Mouse (Mus musculus) mesoderm, embryonic 11.5 days (tissue): ENCODE data around the gene Pax8.
A peak's percentile ranks its signal among the peaks of the same experiment; 100 is the strongest.

Experiments used
- DNase-seq: peaks from one replicate; pipeline ENCODE4 v3.0.0-alpha.2; 2012; ENCODE audit warnings: low read depth, low spot score

Pax8 gene

GRCm38 (mm10) chr2:24475420-24475819 is at the start of gene Pax8:
Gene Pax8, minus strand, starts transcription at chr2:24475599.
- DNase-seq, result no peak

DNA sequence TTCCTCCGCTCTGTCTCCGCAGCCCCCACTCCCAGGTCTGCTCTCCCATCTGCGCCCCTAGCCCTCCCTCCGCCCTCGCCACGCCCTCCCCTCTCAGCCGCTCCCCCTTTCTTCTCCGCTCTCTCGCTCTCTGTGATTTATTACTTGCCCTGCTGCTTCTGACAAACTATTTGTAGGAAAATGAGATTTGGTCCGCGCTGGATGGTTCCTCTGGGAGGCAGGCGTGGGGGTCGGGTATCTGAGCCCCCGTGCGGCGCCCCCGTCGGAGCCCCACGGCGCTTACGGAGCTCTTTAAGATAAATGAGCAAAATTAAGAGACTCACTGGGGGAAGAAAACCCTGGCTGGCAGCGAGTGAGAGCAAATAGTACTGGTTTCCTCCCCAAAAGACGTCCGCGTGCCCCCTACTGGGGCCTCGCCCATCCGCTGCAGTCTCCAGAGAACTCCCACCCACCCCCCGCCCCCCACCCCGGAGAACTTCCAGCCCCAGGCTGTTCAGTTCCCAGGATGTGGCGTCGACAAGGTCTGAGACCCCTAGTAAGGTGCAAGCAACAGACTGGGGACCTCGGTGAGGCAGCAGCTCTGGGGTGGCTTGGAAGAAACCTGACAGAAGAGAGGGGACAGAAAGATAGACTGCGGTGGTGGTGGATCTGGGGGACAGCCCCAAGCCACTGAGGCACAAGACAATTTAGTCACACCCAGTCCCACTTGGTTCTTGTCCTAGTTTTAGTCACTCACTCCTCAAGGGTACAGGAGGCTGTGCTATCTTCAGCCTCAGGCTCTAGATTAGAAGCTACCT is 46.2 kb upstream of the Pax8 start:
- DNase-seq, result peak; percentile 92

DNA sequence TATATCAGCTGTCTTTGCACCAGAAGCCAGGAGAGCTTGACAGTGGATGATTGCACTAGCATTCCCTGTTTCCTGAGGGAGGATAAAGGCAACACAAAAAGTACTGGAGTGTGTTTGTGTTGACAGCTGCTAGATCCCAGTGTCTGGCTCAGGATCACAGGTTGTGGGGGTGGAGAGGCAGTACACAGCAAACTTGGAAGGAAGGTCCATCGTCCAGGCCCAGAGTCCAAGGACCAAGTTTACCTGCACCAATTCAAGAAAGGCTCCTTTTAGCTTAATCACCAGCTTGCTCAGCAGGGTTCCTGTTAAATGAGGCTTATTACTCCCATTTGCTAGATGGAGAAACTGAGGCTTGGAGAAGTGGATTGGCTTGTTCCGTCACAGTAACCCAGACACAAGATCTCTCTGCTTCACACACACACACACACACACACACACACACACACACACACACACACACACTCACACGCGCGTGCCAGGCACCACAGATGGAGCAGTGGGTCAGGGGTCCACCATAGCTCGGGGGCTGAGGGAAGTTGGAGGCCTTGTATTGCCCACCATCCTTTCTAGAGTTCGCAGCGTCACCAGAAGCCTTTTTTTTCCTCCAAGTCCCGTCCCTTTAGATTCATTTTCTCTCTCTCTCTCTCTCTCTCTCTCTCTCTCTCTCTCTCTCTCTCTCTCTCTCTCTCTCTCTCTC is 45.3 kb upstream of the Pax8 start:
- peak; percentile 31 for DNase-seq

- DNase-seq, result no peak
Measured at GRCm38 (mm10) chr2:24516946-24517345, 41.5 kb upstream of the Pax8 start.

DNA sequence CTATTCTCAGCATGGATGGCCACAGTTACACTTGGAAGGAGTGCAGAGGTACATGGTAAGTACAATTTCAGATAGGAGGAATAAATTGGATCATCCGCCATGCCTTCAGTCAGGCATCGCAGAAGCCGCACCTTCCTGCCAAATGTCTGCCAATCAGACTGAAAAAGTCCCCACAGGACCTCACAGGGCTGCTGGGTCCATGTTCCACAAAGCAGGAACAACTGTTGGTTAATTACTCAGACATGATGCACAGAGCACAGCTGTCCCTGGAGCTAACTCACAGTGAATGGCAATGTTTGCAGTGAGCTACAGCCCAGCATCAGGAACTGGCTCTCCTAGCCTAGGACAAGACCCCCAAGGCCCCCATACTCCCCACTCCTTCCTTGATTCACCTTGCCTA is 32.0 kb upstream of the Pax8 start:
- no peak for DNase-seq

DNA sequence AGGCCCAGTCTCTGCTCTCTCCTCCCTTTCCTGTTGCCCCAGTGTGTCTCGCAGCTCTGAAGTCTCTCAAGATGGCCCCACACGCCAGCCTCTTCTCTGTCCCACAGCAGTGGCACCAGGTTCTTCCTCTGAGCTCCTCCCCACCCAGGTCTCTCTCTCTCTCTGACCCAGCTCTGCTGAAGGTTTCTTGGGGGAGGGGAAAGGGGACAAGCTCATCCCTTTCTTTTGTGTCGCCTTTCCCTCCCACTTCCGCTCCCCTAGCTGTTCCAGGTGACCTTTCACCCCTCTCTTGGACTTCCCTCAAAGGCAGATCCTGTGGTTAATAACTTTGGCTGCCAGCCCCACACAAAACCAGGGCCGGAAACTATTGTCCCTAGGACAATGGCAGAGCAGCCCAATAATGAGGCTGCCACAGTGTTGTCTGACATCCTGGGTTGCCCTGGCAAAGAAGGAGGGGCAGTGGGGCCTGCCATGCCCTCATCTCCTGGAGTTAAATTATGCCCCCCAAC is 27.6 kb upstream of the Pax8 start:
- DNase-seq, result peak; percentile 85

GRCm38 (mm10) chr2:24500921-24501320 is 25.5 kb upstream of the Pax8 start:
- no peak for DNase-seq

GRCm38 (mm10) chr2:24490564-24490963 is 15.2 kb upstream of the Pax8 start:
- no peak for DNase-seq

DNA sequence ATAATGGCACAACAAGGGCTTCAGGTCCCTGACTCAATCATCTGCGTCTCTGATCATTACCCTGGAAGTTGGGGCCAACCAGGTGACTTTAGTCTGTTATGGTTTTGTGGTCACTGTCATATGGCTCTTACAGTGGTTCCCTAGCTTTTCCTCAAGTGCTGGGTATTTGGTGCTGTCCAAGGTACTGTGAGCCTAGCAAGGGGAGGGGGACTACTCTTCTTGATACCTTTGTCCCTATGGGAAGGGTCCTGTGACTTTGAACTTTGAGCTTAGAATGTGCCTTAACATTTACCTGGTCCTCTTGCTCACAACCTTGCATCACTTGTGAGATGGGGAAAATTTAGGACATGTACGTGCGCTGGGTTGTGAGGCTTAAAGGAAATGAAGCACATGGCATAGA is 13.3 kb upstream of the Pax8 start:
- DNase-seq, result no peak

DNA sequence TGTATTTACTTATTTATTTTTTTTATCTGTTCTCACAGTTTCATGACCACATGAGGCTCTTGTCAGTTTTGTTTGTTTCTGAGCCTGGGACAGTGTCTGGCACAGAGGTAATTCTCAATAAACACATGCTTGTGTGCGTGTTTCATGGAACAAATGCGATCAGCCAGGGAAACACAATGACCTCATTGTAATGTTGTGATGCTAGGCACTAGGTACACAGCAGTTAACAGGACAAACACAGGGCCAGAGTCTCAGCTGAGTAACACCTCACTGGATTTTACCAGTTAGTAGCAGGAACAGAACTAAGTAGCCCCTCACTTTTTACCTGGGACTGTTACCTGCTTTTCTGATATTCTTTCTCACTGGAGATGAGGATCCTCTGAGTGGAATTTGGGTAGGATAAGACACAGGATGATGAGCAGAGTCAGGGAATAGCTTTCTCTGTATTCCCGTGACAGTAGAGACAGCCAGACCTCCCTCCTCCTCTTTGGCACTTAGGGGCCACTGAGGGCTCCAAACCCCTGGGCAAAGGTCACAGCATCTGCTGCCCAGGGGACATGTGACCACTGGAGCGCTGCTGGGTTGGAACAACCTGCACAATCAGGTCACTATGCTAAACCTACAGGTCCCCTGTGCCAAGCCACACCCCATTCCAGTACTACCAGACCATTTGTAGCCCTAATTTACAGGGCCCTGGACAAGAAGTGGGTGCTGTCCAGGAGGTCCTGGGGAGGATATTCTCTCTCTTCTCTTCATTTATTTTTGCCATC is 11.8 kb upstream of the Pax8 start:
- no peak for DNase-seq

- no peak for DNase-seq
Measured at GRCm38 (mm10) chr2:24485398-24485797, 10.0 kb upstream of the Pax8 start.

GRCm38 (mm10) chr2:24479906-24480305 is 4.5 kb upstream of the Pax8 start:
- no peak for DNase-seq

GRCm38 (mm10) chr2:24479151-24479550 is 3.8 kb upstream of the Pax8 start:
- DNase-seq, result no peak

DNA sequence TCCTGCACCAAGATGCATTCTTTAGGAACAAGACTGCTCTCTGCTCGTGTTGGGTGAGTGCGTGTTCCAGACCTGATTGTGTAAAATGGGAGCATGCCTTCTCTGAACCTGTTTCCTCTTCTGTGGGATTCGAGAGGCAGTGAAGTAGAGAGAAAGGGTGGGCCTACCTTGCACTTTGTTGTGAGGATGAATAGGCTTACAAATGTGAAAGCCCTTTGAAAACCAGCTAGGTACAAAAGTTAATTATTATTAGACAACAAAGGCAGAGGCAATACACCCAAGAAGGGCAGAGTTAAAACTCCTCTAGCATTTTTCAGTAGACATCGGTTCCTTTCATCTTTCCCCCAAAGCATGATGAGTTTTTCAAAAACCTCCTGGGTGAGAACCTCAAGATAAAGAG is 3.2 kb upstream of the Pax8 start:
- no peak for DNase-seq

DNA sequence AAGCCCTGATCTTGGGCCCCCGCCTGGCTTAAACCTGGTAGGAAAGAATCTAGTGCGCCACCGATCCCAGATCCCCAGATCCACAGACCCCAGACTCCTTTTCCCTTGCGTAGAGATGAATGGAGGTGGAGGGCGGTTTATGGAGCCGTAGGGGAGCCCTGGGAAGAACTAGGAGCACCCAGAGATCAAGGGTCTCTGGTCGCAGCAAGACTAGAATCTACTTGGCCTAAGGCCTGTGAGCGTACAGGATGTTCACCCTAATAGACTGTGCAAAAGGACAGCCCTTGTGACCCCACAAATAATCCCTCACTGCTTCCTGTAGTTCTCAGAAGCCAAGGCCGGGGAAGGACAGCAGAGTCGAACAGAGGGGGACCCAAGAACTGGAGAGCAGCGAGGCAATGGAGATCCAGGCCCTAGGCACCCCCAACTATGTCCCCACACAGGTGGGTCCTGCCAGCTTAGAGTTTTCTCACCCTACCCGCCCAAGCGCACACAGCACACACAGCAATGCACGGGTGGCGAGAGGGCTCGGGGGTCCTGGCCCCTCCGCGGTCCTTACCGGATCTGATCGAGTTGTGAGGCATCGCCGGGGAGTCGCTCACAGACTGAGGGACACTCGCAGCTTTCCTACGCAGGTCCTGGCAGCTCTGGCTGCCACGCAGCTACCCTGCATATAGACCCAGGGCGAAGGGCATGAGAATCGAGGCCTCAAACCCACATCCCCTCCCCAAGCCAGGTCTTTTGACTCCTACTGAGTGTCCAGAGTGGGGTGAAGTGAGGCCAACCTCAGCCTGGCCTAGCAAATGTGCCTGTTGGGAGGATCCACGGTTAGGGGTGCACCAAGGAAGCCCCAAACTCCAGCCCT is 653 bp downstream of the Pax8 start:
- no peak for DNase-seq

GRCm38 (mm10) chr2:24473641-24474511 is 1.5 kb downstream of the Pax8 start:
- no peak for DNase-seq

GRCm38 (mm10) chr2:24472677-24473076 is 2.7 kb downstream of the Pax8 start:
- no peak for DNase-seq

GRCm38 (mm10) chr2:24472111-24472510 is 3.3 kb downstream of the Pax8 start:
- DNase-seq, result no peak

- no peak for DNase-seq
Measured at GRCm38 (mm10) chr2:24469102-24469501, 6.3 kb downstream of the Pax8 start.

GRCm38 (mm10) chr2:24468430-24468829 is 7.0 kb downstream of the Pax8 start:
- DNase-seq, result no peak
